Mouse (Mus musculus) midbrain, embryonic 16.5 days (tissue): ENCODE data around the gene Exog. TPM values are rescaled to one million over a fixed set of nuclear protein-coding genes. Genes with fewer than 3 reads are reported as not detected.
A peak's percentile ranks its signal among the peaks of the same experiment; 100 is the strongest.

Experiments used
- ATAC-seq: fragments of 200-750 bp; cut with Nextera tagmentation; 2 replicates; pipeline ENCODE4 v1.8.0; 2017; ENCODE audit warnings: moderate TSS enrichment
- H3K27ac ChIP-seq: fragments of 300-500 bp; sonication (generic); 2 replicates; pipeline ENCODE4 v1.5.1; 2014; ENCODE audit warnings: mild to moderate bottlenecking, low read length, mixed read lengths
- H3K27me3 ChIP-seq: fragments of 300-500 bp; sonication (generic); 2 replicates; pipeline ENCODE4 v1.6.1; 2014; ENCODE audit warnings: low read depth, low read length, mixed read lengths; ENCODE audit not compliant: control insufficient read depth, insufficient read depth
- H3K36me3 ChIP-seq: fragments of 300-500 bp; sonication (generic); 2 replicates; pipeline ENCODE4 v1.6.1; 2014; ENCODE audit warnings: mild to moderate bottlenecking, low read length, moderate library complexity, mixed read lengths; ENCODE audit not compliant: control insufficient read depth, insufficient read depth
- H3K4me1 ChIP-seq: fragments of 300-500 bp; sonication (generic); 2 replicates; pipeline ENCODE4 v1.6.1; 2014; ENCODE audit warnings: mild to moderate bottlenecking, low read length, mixed read lengths; ENCODE audit not compliant: control insufficient read depth, insufficient read depth
- H3K4me2 ChIP-seq: fragments of 300-500 bp; sonication (generic); 2 replicates; pipeline ENCODE4 v1.6.1; 2014; ENCODE audit warnings: mild to moderate bottlenecking, low read length, mixed read lengths
- H3K4me3 ChIP-seq: fragments of 300-500 bp; sonication (generic); 2 replicates; pipeline ENCODE4 v1.5.1; 2014; ENCODE audit warnings: low read depth, mild to moderate bottlenecking, low read length, moderate library complexity, mixed read lengths
- H3K9ac ChIP-seq: fragments of 300-500 bp; sonication (generic); 2 replicates; pipeline ENCODE4 v1.6.1; 2014; ENCODE audit warnings: low read depth, low read length, mixed read lengths
- H3K9me3 ChIP-seq: fragments of 300-500 bp; sonication (generic); replicated peaks from 2 replicates; pipeline ENCODE4 v1.6.1; 2014; ENCODE audit warnings: mild to moderate bottlenecking, low read length, mixed read lengths; ENCODE audit not compliant: control insufficient read depth, poor library complexity, severe bottlenecking
- WGBS: fragments of 180-500 bp; shearing (Covaris S2); extraction: QIAGEN DNeasy Blood & Tissue Kit; methylation state at CpG from one replicate; pipeline ENCODE4 v1.1.7; 2014; 5-methylcytosine and 5-hydroxymethylcytosine counted together
- polyA plus RNA-seq: library from polyadenylated mRNA; unstranded; fragments of >200 nt; fragmentation: Nextera tagmentation; extraction: Ambion mirVana; gene quantifications from 2 replicates; pipeline ENCODE4 v1.2.1, GENCODE M21; 2015

Exog gene
- polyA plus RNA-seq, 1 experiment from 2014 or later = 53.3 TPM

- Histone ChIP-seq H3K27ac (no peak overlapping the region), H3K4me1 (peaks cover 22% of the 10 kb centered on the region), H3K9me3 (no peaks in the 10 kb centered on the region), H3K4me2 (no peak overlapping the region), H3K9ac (no peak overlapping the region), H3K36me3 (0 out of 2 replicates have a peak, but pooled peaks cover 3% of the 10 kb centered on the region), H3K27me3 (no peaks in the 10 kb centered on the region), H3K4me3 (no peak overlapping the region)
- 91% methylated on average over 5 of the region's 5 CpGs for WGBS
- ATAC-seq = no peak
Measured at GRCm38 (mm10) chr9:119409864-119410263, 34.9 kb upstream of the Exog start.

GRCm38 (mm10) chr9:119418025-119418424, 26.7 kb upstream of the Exog start:
- Histone ChIP-seq H3K36me3 (no peaks in the 10 kb centered on the region), H3K27me3 (no peaks in the 10 kb centered on the region), H3K4me3 (no peak overlapping the region), H3K4me1 (peaks cover 22% of the 10 kb centered on the region; the same call in 1 of the 2 replicates), H3K4me2 (no peak overlapping the region), H3K9me3 (no peaks in the 10 kb centered on the region), H3K27ac (no peak overlapping the region), H3K9ac (no peak overlapping the region)
- WGBS = 78% methylated on average over 18 of the region's 18 CpGs
- ATAC-seq = no peak

GRCm38 (mm10) chr9:119419852-119420438, 24.8 kb upstream of the Exog start:
- H3K27me3 ChIP-seq = no peaks in the 10 kb centered on the region
- H3K4me2 ChIP-seq = no peak overlapping the region
- no peak for ATAC-seq
- peaks cover 25% of the 10 kb centered on the region for H3K4me1 ChIP-seq
- no peak overlapping the region for H3K9ac ChIP-seq
- no peak overlapping the region for H3K4me3 ChIP-seq
- H3K27ac ChIP-seq = no peak overlapping the region
- no peaks in the 10 kb centered on the region for H3K9me3 ChIP-seq
- no peaks in the 10 kb centered on the region for H3K36me3 ChIP-seq
- WGBS = 76% methylated on average over 12 of the region's 12 CpGs

GRCm38 (mm10) chr9:119425217-119425975, 19.3 kb upstream of the Exog start:
- Histone ChIP-seq H3K4me1 (peaks cover 23% of the 10 kb centered on the region), H3K27ac (no peak overlapping the region), H3K27me3 (no peaks in the 10 kb centered on the region), H3K4me2 (no peak overlapping the region), H3K9me3 (no peaks in the 10 kb centered on the region), H3K36me3 (no peaks in the 10 kb centered on the region; the same call in 1 of the 2 replicates), H3K9ac (no peak overlapping the region), H3K4me3 (no peak overlapping the region)
- 63% methylated on average over 7 of the region's 7 CpGs for WGBS
- ATAC-seq = 0 out of 2 replicates have a peak, but pooled peaks have one; percentile 9

GRCm38 (mm10) chr9:119425976-119426415, 18.7 kb upstream of the Exog start:
- H3K27me3 ChIP-seq = no peaks in the 10 kb centered on the region
- H3K36me3 ChIP-seq = no peaks in the 10 kb centered on the region; the same call in 1 of the 2 replicates
- no peak overlapping the region for H3K27ac ChIP-seq
- H3K4me2 ChIP-seq = no peak overlapping the region
- WGBS = 91% methylated on average over 13 of the region's 13 CpGs
- H3K9me3 ChIP-seq = no peaks in the 10 kb centered on the region
- no peak overlapping the region for H3K4me3 ChIP-seq
- H3K9ac ChIP-seq = no peak overlapping the region
- H3K4me1 ChIP-seq = peaks cover 19% of the 10 kb centered on the region
- no peak for ATAC-seq

GRCm38 (mm10) chr9:119426483-119426882, 18.3 kb upstream of the Exog start:
- H3K27me3 ChIP-seq = no peaks in the 10 kb centered on the region
- 79% methylated on average over 7 of the region's 7 CpGs for WGBS
- ATAC-seq = no peak
- no peaks in the 10 kb centered on the region; the same call in 1 of the 2 replicates for H3K36me3 ChIP-seq
- no peak overlapping the region for H3K27ac ChIP-seq
- H3K4me3 ChIP-seq = no peak overlapping the region
- H3K4me1 ChIP-seq = peaks cover 19% of the 10 kb centered on the region
- H3K9me3 ChIP-seq = no peaks in the 10 kb centered on the region
- H3K4me2 ChIP-seq = no peak overlapping the region
- H3K9ac ChIP-seq = no peak overlapping the region

- Histone ChIP-seq H3K9ac (no peak overlapping the region), H3K4me2 (no peak overlapping the region), H3K4me1 (peaks cover 4% of the 10 kb centered on the region), H3K36me3 (peaks cover 27% of the 10 kb centered on the region), H3K27ac (no peak overlapping the region), H3K9me3 (no peaks in the 10 kb centered on the region), H3K4me3 (no peak overlapping the region), H3K27me3 (no peaks in the 10 kb centered on the region)
- peak; percentile 72 for ATAC-seq
- 48% methylated on average over 7 of the region's 7 CpGs for WGBS
Measured at GRCm38 (mm10) chr9:119430311-119430710, 14.4 kb upstream of the Exog start.

- H3K9me3 ChIP-seq = no peaks in the 10 kb centered on the region
- H3K27ac ChIP-seq = no peak overlapping the region
- ATAC-seq = no peak
- H3K27me3 ChIP-seq = no peaks in the 10 kb centered on the region
- no peak overlapping the region for H3K4me3 ChIP-seq
- no peak overlapping the region for H3K4me2 ChIP-seq
- WGBS = 84% methylated on average over 2 of the region's 2 CpGs
- H3K36me3 ChIP-seq = peaks cover 36% of the 10 kb centered on the region
- H3K9ac ChIP-seq = no peak overlapping the region
- H3K4me1 ChIP-seq = no peaks in the 10 kb centered on the region
Measured at GRCm38 (mm10) chr9:119435855-119436254, 8.9 kb upstream of the Exog start.

GRCm38 (mm10) chr9:119438065-119438464, 6.7 kb upstream of the Exog start:
- H3K36me3 ChIP-seq = peaks cover 25% of the 10 kb centered on the region
- no peaks in the 10 kb centered on the region for H3K9me3 ChIP-seq
- H3K27me3 ChIP-seq = no peaks in the 10 kb centered on the region
- no peak overlapping the region for H3K4me3 ChIP-seq
- no peak overlapping the region for H3K4me2 ChIP-seq
- no peak for ATAC-seq
- H3K27ac ChIP-seq = no peak overlapping the region
- no peaks in the 10 kb centered on the region for H3K4me1 ChIP-seq
- 94% methylated on average over 12 of the region's 12 CpGs for WGBS
- H3K9ac ChIP-seq = no peak overlapping the region
